In the genomic region with DNA sequence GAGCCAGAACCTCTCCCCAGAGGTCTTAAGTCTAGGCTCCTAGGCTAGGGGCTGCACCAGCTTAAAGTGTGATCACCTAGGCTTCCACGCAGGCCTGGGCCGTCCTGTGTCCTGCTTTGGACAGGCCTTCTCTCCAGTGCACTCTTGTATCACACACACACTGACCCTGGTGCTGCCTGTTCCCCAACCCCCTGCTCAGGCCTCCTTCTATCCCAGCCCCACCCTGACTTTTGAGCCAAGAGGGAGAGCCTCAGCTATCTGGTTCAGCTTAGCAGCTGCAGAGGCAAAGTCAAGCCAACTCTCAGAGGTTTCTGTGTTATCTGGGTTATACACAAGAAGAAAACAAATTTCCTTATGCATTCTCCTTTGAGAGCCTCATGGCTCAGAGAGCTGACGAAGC, we compare ENCODE assay signal across 13 mouse cellular contexts. TPM values are rescaled to one million over a fixed set of nuclear protein-coding genes. Genes with fewer than 3 reads are reported as not detected.
A peak's percentile ranks its signal among the peaks of the same experiment; 100 is the strongest.
DNase-seq lines count a peak whose midpoint lies in the region; ATAC-seq and TF ChIP-seq lines count a peak whose summit lies in the region.
"Had no signal": no experiment of that assay in that cellular context is flagged by ENCODE, and none has a peak within 500 bp of the region (broad histone marks: within the 10 kb centered on the region; RNA-seq: fewer than 3 reads in every experiment).

No protein-coding gene starts in this region.

- H3K9me3 ChIP-seq in kidney, postnatal 0 days (replicated peaks; ENCODE audit: low read length), result no peaks in the 10 kb centered on the region
- H3K9me3 ChIP-seq in embryonic facial prominence, embryonic 13.5 days, result no peaks in the 10 kb centered on the region
- no peaks in the 10 kb centered on the region for H3K9me3 ChIP-seq in heart, embryonic 13.5 days
- H3K9me3 ChIP-seq: hindbrain, embryonic 13.5 days had no signal

- WGBS in kidney, postnatal 0 days, result 83% methylated on average over 3 of the region's 3 CpGs
- WGBS in embryonic facial prominence, embryonic 13.5 days, result 70% methylated on average over 3 of the region's 3 CpGs
- 68% methylated on average over 3 of the region's 3 CpGs for WGBS in heart, embryonic 13.5 days

- peaks cover 7% of the 10 kb centered on the region; the same call in 1 of the 2 replicates for H3K4me1 ChIP-seq in kidney, postnatal 0 days (replicated peaks; ENCODE audit: insufficient read depth, low read length)
- H3K4me1 ChIP-seq in embryonic facial prominence, embryonic 13.5 days, result peaks cover 56% of the 10 kb centered on the region
- peaks cover 45% of the 10 kb centered on the region for H3K4me1 ChIP-seq in heart, embryonic 13.5 days

- no peak for ATAC-seq in kidney, postnatal 0 days (replicated peaks; ENCODE audit: low FRiP score, low read depth)
- ATAC-seq in embryonic facial prominence, embryonic 13.5 days (ENCODE audit: insufficient number of reproducible peaks, insufficient read depth, low FRiP score, low TSS enrichment, low read depth), result no peak
- no peak for ATAC-seq in heart, embryonic 13.5 days (ENCODE audit: extremely low read depth, insufficient number of reproducible peaks, low FRiP score, low TSS enrichment)
- ATAC-seq in frontal cortex, adult (ENCODE audit: low TSS enrichment), result no peak
- ATAC-seq: CD4-positive, CD25-positive, alpha-beta regulatory T cell, adult 4 months had no signal

- H3K9ac ChIP-seq in kidney, postnatal 0 days (ENCODE audit: low read depth, low read length), result no peak overlapping the region
- no peak overlapping the region for H3K9ac ChIP-seq in embryonic facial prominence, embryonic 13.5 days
- no peak overlapping the region for H3K9ac ChIP-seq in heart, embryonic 13.5 days
- H3K9ac ChIP-seq: hindbrain, embryonic 13.5 days had no signal

- TF ChIP-seq CTCF in kidney, postnatal 0 days (IDR thresholded peaks at IDR 0.05; ENCODE audit: low read depth), result no peak

- H3K27ac ChIP-seq in kidney, postnatal 0 days, result peak overlapping the region; percentile 42; the same call in 1 of the 2 replicates
- peak overlapping the region; percentile 68 for H3K27ac ChIP-seq in embryonic facial prominence, embryonic 13.5 days
- peak overlapping the region; percentile 1 for H3K27ac ChIP-seq in heart, embryonic 13.5 days (replicated peaks)
- H3K27ac ChIP-seq: hindbrain, embryonic 13.5 days had no signal

- peaks cover 9% of the 10 kb centered on the region; the same call in 1 of the 2 replicates for H3K36me3 ChIP-seq in kidney, postnatal 0 days (ENCODE audit: insufficient read depth, low read length)
- H3K36me3 ChIP-seq in embryonic facial prominence, embryonic 13.5 days, result 0 out of 2 replicates have a peak, but pooled peaks cover 3% of the 10 kb centered on the region
- H3K36me3 ChIP-seq in heart, embryonic 13.5 days, result peaks cover 10% of the 10 kb centered on the region
- H3K36me3 ChIP-seq: hindbrain, embryonic 13.5 days had no signal

- H3K4me2 ChIP-seq in kidney, postnatal 0 days (ENCODE audit: low read length), result no peak overlapping the region
- no peak overlapping the region for H3K4me2 ChIP-seq in embryonic facial prominence, embryonic 13.5 days
- H3K4me2 ChIP-seq in heart, embryonic 13.5 days, result no peak overlapping the region
- H3K4me2 ChIP-seq: hindbrain, embryonic 13.5 days had no signal

- DNase-seq in kidney, postnatal 0 days (ENCODE audit: low spot score), result no peak
- no peak for DNase-seq in kidney, adult 8-10 months
- peak; percentile 42 for DNase-seq in lung, postnatal 36 days
- no peak for DNase-seq in right cerebral cortex, postnatal 36 days (ENCODE audit: low spot score in 2 of 2)
- no peak for DNase-seq in thymus, postnatal 36 days
- DNase-seq: cerebellum, adult 8-10 months; layer of hippocampus, postnatal 36 days; spleen, adult 18-20 months had no signal

- no peak overlapping the region for H3K4me3 ChIP-seq in kidney, postnatal 0 days (replicated peaks; ENCODE audit: low read depth, low read length)
- no peak overlapping the region for H3K4me3 ChIP-seq in embryonic facial prominence, embryonic 13.5 days
- no peak overlapping the region for H3K4me3 ChIP-seq in heart, embryonic 13.5 days
- H3K4me3 ChIP-seq: hindbrain, embryonic 13.5 days had no signal

- H3K27me3 ChIP-seq in kidney, postnatal 0 days (ENCODE audit: insufficient read depth, low read length), result no peaks in the 10 kb centered on the region
- no peaks in the 10 kb centered on the region for H3K27me3 ChIP-seq in embryonic facial prominence, embryonic 13.5 days
- peaks cover 5% of the 10 kb centered on the region; the same call in 1 of the 2 replicates for H3K27me3 ChIP-seq in heart, embryonic 13.5 days (replicated peaks)
- H3K27me3 ChIP-seq: hindbrain, embryonic 13.5 days had no signal

RNA-seq across cellular contexts. Expression of gene Lrrc32, which starts 11.4 kb away (rescaled TPM):
- polyA plus RNA-seq in kidney, postnatal 0 days (2015; fragmentation: Nextera tagmentation; extraction: Ambion mirVana), result 13.8 and 15.1 TPM in 2 replicates
- 3.9 and 4.0 TPM in 2 replicates for polyA plus RNA-seq in embryonic facial prominence, embryonic 13.5 days (2015; fragmentation: Nextera tagmentation; extraction: Ambion mirVana)
- polyA plus RNA-seq in heart, embryonic 13.5 days (2015; fragmentation: Nextera tagmentation; extraction: Ambion mirVana), result 4.9 and 6.0 TPM in 2 replicates

Comparison
In these comparisons a context has a peak if more than half of its experiments do, and no peak if none do; other contexts are left out.
1. H3K27ac ChIP-seq: peak in every context shown above with its lines; median percentile 68 in embryonic facial prominence, embryonic 13.5 days; 42 in kidney, postnatal 0 days; 1 in heart, embryonic 13.5 days.